ENCODE assay signal across 26 mouse cellular contexts in the genomic region with DNA sequence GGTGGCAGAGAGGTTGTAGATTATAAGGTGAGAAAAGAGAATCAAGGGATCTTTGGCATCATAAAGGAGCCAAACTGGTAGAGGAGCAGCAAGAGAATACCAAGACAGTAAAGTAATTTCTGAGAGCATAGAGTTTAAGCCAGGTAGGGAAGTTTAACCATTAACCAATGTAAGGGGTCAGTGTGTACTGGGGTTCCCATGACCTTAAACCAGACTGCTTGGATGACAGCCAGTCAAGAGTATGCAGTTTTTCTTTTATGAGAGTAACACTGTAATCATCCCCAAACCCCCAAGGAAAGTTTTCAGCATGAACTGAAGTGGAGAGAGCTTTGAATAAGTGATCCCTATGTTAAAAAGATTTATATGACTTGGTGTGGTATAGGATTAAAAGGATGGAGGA. TPM values are rescaled to one million over a fixed set of nuclear protein-coding genes. Genes with fewer than 3 reads are reported as not detected.
"Had no signal": no experiment of that assay in that cellular context is flagged by ENCODE, and none has a peak within 500 bp of the region (broad histone marks: within the 10 kb centered on the region; RNA-seq: fewer than 3 reads in every experiment).

No protein-coding gene starts in this region.

- H3K9me3 ChIP-seq: limb, embryonic 12.5 days; liver, embryonic 15.5 days; lung, embryonic 15.5 days; megakaryocyte, embryonic 14.5 days; midbrain, embryonic 15.5 days; neural tube, embryonic 12.5 days; stomach, embryonic 15.5 days had no signal

- DNase-seq: layer of hippocampus, adult 9-11 months; layer of hippocampus, postnatal 36 days; liver; lung, postnatal 14 days; right cerebral cortex, postnatal 4 days; thymus, adult 2 months; thymus, postnatal 25 days had no signal

- ATAC-seq: midbrain, embryonic 15.5 days had no signal

- H3K27me3 ChIP-seq: limb, embryonic 12.5 days; liver, embryonic 15.5 days; lung, embryonic 15.5 days; megakaryocyte, embryonic 14.5 days; midbrain, embryonic 15.5 days; neural tube, embryonic 12.5 days; stomach, embryonic 15.5 days had no signal

- H3K27ac ChIP-seq: hindbrain, embryonic 14.5 days; kidney, postnatal 0 days; limb, embryonic 12.5 days; liver, embryonic 15.5 days; lung, embryonic 15.5 days; macrophage; midbrain, embryonic 15.5 days; neural tube, embryonic 12.5 days; stomach, embryonic 15.5 days had no signal

- H3K4me2 ChIP-seq: hindbrain, embryonic 14.5 days; limb, embryonic 12.5 days; liver, embryonic 15.5 days; lung, embryonic 15.5 days; midbrain, embryonic 11.5 days; midbrain, embryonic 15.5 days; neural tube, embryonic 12.5 days; stomach, embryonic 15.5 days had no signal

- H3K4me3 ChIP-seq: limb, embryonic 12.5 days; liver, embryonic 15.5 days; lung, embryonic 15.5 days; megakaryocyte, embryonic 14.5 days; midbrain, embryonic 15.5 days; neural tube, embryonic 12.5 days; stomach, embryonic 15.5 days had no signal

- H3K9ac ChIP-seq: hindbrain, embryonic 14.5 days; limb, embryonic 12.5 days; liver, embryonic 15.5 days; lung, embryonic 15.5 days; midbrain, embryonic 15.5 days; neural tube, embryonic 12.5 days; stomach, embryonic 15.5 days had no signal

- H3K4me1 ChIP-seq: limb, embryonic 12.5 days; liver, embryonic 15.5 days; lung, embryonic 15.5 days; midbrain, embryonic 15.5 days; neural tube, embryonic 12.5 days; stomach, embryonic 15.5 days had no signal

- H3K36me3 ChIP-seq: limb, embryonic 12.5 days; liver, embryonic 15.5 days; lung, embryonic 15.5 days; midbrain, embryonic 15.5 days; neural tube, embryonic 12.5 days; stomach, embryonic 15.5 days had no signal

RNA-seq across cellular contexts. Expression of gene Vmn1r39, which starts 49.0 kb away (rescaled TPM):
- total RNA-seq: layer of hippocampus, adult 18-20 months; layer of hippocampus, postnatal 36 days; left cerebral cortex, adult 8-10 months; left cerebral cortex, postnatal 36 days; monocyte, adult 5-6 weeks; neutrophil, adult 5-6 weeks had no signal
- polyA plus RNA-seq: hindbrain, embryonic 14.5 days; kidney, postnatal 0 days; limb, embryonic 12.5 days; liver, embryonic 15.5 days; lung, embryonic 15.5 days; macrophage; midbrain, embryonic 11.5 days; midbrain, embryonic 15.5 days; neural tube, embryonic 12.5 days; spleen, adult 2 months; stomach, embryonic 15.5 days; testis, adult 2 months; thymus, adult 2 months; urinary bladder, adult 2 months had no signal
